Mouse (Mus musculus): ENCODE results near the gene Ptch1.

- TF ChIP-seq CTCF (IDR thresholded peaks at IDR 0.05; ENCODE audit: low read depth, low read length): no peak
- no peak for TF ChIP-seq GATA1 (IDR thresholded peaks at IDR 0.05; ENCODE audit: borderline replicate concordance, low read length)
- TF ChIP-seq TAL1 (conservative IDR thresholded peaks at IDR 0.05; ENCODE audit: low read depth, low read length): no peak
- no peak for TF ChIP-seq POLR2AphosphoS5 (IDR thresholded peaks at IDR 0.05; ENCODE audit: insufficient replicate concordance, low read depth, low read length)
- no peak for TF ChIP-seq GATA2 (IDR thresholded peaks at IDR 0.05; ENCODE audit: borderline replicate concordance, low read depth, low read length)
These were observed 49.3 kb downstream of the Ptch1 start for GRCm38 (mm10) chr13:63524061-63524460.

Measured in G1E (cell line).